Mouse (Mus musculus): Measurements from ENCODE around the gene Gamt.

DNA sequence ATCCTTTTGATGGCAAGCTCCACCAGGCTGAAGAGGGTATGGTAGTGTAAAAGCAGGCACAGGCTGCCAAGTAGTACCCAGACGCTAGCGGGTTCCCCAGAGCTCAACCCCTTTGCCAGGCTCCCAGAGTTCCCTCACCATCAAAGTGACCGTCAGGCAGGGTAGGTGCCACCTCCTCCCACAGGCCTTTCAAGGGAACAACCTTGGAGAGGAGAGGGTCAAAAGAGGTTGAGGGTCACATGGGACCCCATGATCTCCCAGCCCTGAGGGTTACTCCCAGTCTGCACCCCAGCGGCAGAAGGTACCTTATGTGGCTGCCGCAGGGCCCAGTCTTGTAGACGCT is 1.4 kb downstream of the Gamt start:
- no peak for TF ChIP-seq CTCF (IDR thresholded peaks at IDR 0.05; ENCODE audit: borderline replicate concordance, insufficient read depth, low read depth, low read length)
- no peak for TF ChIP-seq POLR2A (IDR thresholded peaks at IDR 0.05; ENCODE audit: borderline replicate concordance, insufficient read depth, low read length)

Data from cerebellum, adult 2 months (tissue).